Mouse (Mus musculus) CH12.LX (cell line): Measurements from ENCODE around the gene Pygl.
"Not testable (repeated sequence)": the region's sequence is repeated elsewhere in the genome, so short reads cannot be mapped to it uniquely, and the experiment has no call there.

Source experiments
- BHLHE40 ChIP-seq: IDR thresholded peaks from 2 replicates; pipeline ENCODE4 v1.6.1; 2011; ENCODE audit warnings: mild to moderate bottlenecking, low read depth, low read length, improper control_type of control experiment
- CHD2 ChIP-seq: IDR thresholded peaks from 2 replicates; pipeline ENCODE4 v1.6.1; 2011; ENCODE audit warnings: low read length, improper control_type of control experiment
- CTCF ChIP-seq, 2 experiments: IDR thresholded peaks in 1 of 2; conservative IDR thresholded peaks in 1 of 2; 2 replicates each; pipeline ENCODE4 v1.5.1; 2011 to 2012; ENCODE audit warnings: low read depth in 2 of 2, low read length in 2 of 2, improper control_type of control experiment in 1 of 2, inconsistent platforms in 1 of 2, mild to moderate bottlenecking in 1 of 2, moderate library complexity in 1 of 2
- EP300 ChIP-seq: IDR thresholded peaks from 2 replicates; pipeline ENCODE4 v1.6.1; 2011; ENCODE audit warnings: low read length, improper control_type of control experiment
- ETS1 ChIP-seq: conservative IDR thresholded peaks from 2 replicates; pipeline ENCODE4 v1.6.1; 2012; ENCODE audit warnings: low read depth, mild to moderate bottlenecking, inconsistent platforms, low read length, improper control_type of control experiment, moderate library complexity
- JUN ChIP-seq: IDR thresholded peaks from 2 replicates; pipeline ENCODE4 v1.6.1; 2011; ENCODE audit warnings: low read depth, mild to moderate bottlenecking, low read length, improper control_type of control experiment, moderate library complexity; ENCODE audit not compliant: insufficient read depth
- MAX ChIP-seq: IDR thresholded peaks from 2 replicates; pipeline ENCODE4 v1.6.1; 2011; ENCODE audit warnings: low read length, improper control_type of control experiment
- MEF2A ChIP-seq: IDR thresholded peaks from 2 replicates; pipeline ENCODE4 v1.6.1; 2014; ENCODE audit warnings: low read depth, mild to moderate bottlenecking, inconsistent platforms, low read length, improper control_type of control experiment, borderline replicate concordance
- MYC ChIP-seq: IDR thresholded peaks from 2 replicates; pipeline ENCODE4 v1.6.1; 2011; ENCODE audit warnings: low read depth, mild to moderate bottlenecking, improper control_type of control experiment, low read length
- POLR2A ChIP-seq: IDR thresholded peaks from 2 replicates; pipeline ENCODE4 v1.6.1; 2011; ENCODE audit warnings: low read depth, mild to moderate bottlenecking, improper control_type of control experiment, low read length
- POLR2AphosphoS2 ChIP-seq: IDR thresholded peaks from 2 replicates; pipeline ENCODE4 v1.6.1; 2011; ENCODE audit warnings: low read depth, low read length, improper control_type of control experiment
- RAD21 ChIP-seq: IDR thresholded peaks from 2 replicates; pipeline ENCODE4 v1.6.1; 2011; ENCODE audit warnings: low read depth, mild to moderate bottlenecking, low read length, improper control_type of control experiment, moderate library complexity
- UBTF ChIP-seq: IDR thresholded peaks from 2 replicates; pipeline ENCODE4 v1.6.1; 2012; ENCODE audit warnings: low read depth, mild to moderate bottlenecking, inconsistent platforms, low read length, improper control_type of control experiment, moderate library complexity
- ZMIZ1 ChIP-seq: IDR thresholded peaks from 2 replicates; pipeline ENCODE4 v1.6.1; 2012; ENCODE audit warnings: low read depth, mild to moderate bottlenecking, inconsistent platforms, low read length, improper control_type of control experiment

GRCm38 (mm10) chr12:70183507-70183906, 47.8 kb downstream of the Pygl start:
- not testable (repeated sequence) for TF ChIP-seq POLR2A; CHD2; MAX; CTCF (conservative IDR thresholded peaks at IDR 0.05 in 1 of 2, IDR thresholded peaks at IDR 0.05 in 1 of 2; ENCODE audit: low read depth in 2 of 2, low read length in 2 of 2); UBTF; ETS1; MYC; MEF2A; BHLHE40; JUN; RAD21; EP300; POLR2AphosphoS2; ZMIZ1
